Mouse (Mus musculus): ENCODE data around the gene Rbm45. TPM values are rescaled to one million over a fixed set of nuclear protein-coding genes. Genes with fewer than 3 reads are reported as not detected.
A peak's percentile ranks its signal among the peaks of the same experiment; 100 is the strongest.

Rbm45 gene
- polyA plus RNA-seq, 1 experiment from 2014 or later, result 6.3 TPM

- 63% methylated on average over 11 of the region's 11 CpGs for WGBS (ENCODE audit: insufficient replicate concordance)
- no peak overlapping the region for H3K9ac ChIP-seq (replicated peaks)
- H3K4me1 ChIP-seq (ENCODE audit: insufficient read depth), result no peaks in the 10 kb centered on the region
- H3K4me2 ChIP-seq (ENCODE audit: low read depth, low read length), result no peak overlapping the region
- H3K27me3 ChIP-seq (ENCODE audit: insufficient read depth, low read length), result no peaks in the 10 kb centered on the region
- ATAC-seq (no peak), DNase-seq (peak; percentile 8)
- no peak overlapping the region for H3K27ac ChIP-seq (ENCODE audit: low read depth)
- H3K36me3 ChIP-seq (replicated peaks; ENCODE audit: insufficient read depth, low read length), result no peaks in the 10 kb centered on the region
- H3K4me3 ChIP-seq (ENCODE audit: low read depth, low read length), result no peak overlapping the region
- TF ChIP-seq EP300 (IDR thresholded peaks at IDR 0.05; ENCODE audit: low read depth), result no peak
- H3K9me3 ChIP-seq (ENCODE audit: low read length), result no peaks in the 10 kb centered on the region
Measured at GRCm38 (mm10) chr2:76332161-76332805, 37.5 kb upstream of the Rbm45 start.

GRCm38 (mm10) chr2:76334596-76334995 lies 35.2 kb upstream of the Rbm45 start:
- no peak overlapping the region for H3K27ac ChIP-seq (ENCODE audit: low read depth)
- 65% methylated on average over 5 of the region's 5 CpGs for WGBS (ENCODE audit: insufficient replicate concordance)
- ATAC-seq (no peak), DNase-seq (peak; percentile 13)
- no peaks in the 10 kb centered on the region for H3K9me3 ChIP-seq (ENCODE audit: low read length)
- H3K36me3 ChIP-seq (replicated peaks; ENCODE audit: insufficient read depth, low read length), result no peaks in the 10 kb centered on the region
- no peak overlapping the region for H3K9ac ChIP-seq (replicated peaks)
- no peaks in the 10 kb centered on the region for H3K4me1 ChIP-seq (ENCODE audit: insufficient read depth)
- H3K4me2 ChIP-seq (ENCODE audit: low read depth, low read length), result no peak overlapping the region
- H3K4me3 ChIP-seq (ENCODE audit: low read depth, low read length), result no peak overlapping the region
- TF ChIP-seq CTCF (IDR thresholded peaks at IDR 0.05; ENCODE audit: low read depth), result peak; percentile 46
- TF ChIP-seq EP300 (IDR thresholded peaks at IDR 0.05; ENCODE audit: low read depth), result no peak
- peaks cover 10% of the 10 kb centered on the region for H3K27me3 ChIP-seq (ENCODE audit: insufficient read depth, low read length)

- DNase-seq, result peak; percentile 61
- H3K9ac ChIP-seq (replicated peaks), result no peak within 1 kb of the TSS
- 17% methylated on average over 36 of the region's 41 CpGs for WGBS (ENCODE audit: insufficient replicate concordance)
Measured at GRCm38 (mm10) chr2:76338215-76339156, 31.3 kb upstream of the Rbm45 start, which contains the start of gene Pde11a. Pde11a (minus strand) TSS chr2:76338774.

GRCm38 (mm10) chr2:76342146-76342545 lies 27.6 kb upstream of the Rbm45 start:
- 83% methylated on average over 9 of the region's 9 CpGs for WGBS (ENCODE audit: insufficient replicate concordance)
- no peak overlapping the region for H3K4me3 ChIP-seq (ENCODE audit: low read depth, low read length)
- DNase-seq (no peak), ATAC-seq (no peak)
- TF ChIP-seq EP300 (IDR thresholded peaks at IDR 0.05; ENCODE audit: low read depth), result no peak
- no peak for TF ChIP-seq CTCF (IDR thresholded peaks at IDR 0.05; ENCODE audit: low read depth)
- H3K9me3 ChIP-seq (ENCODE audit: low read length), result no peaks in the 10 kb centered on the region
- H3K4me1 ChIP-seq (ENCODE audit: insufficient read depth), result no peaks in the 10 kb centered on the region
- H3K27ac ChIP-seq (ENCODE audit: low read depth), result no peak overlapping the region
- no peak overlapping the region for H3K9ac ChIP-seq (replicated peaks)
- no peak overlapping the region for H3K4me2 ChIP-seq (ENCODE audit: low read depth, low read length)
- H3K27me3 ChIP-seq (ENCODE audit: insufficient read depth, low read length), result peaks cover 10% of the 10 kb centered on the region
- no peaks in the 10 kb centered on the region for H3K36me3 ChIP-seq (replicated peaks; ENCODE audit: insufficient read depth, low read length)

More at GRCm38 (mm10) chr2:76338215-76339156, 31.3 kb upstream of the Rbm45 start, which contains the start of gene Pde11a:
- H3K36me3 ChIP-seq (replicated peaks; ENCODE audit: insufficient read depth, low read length), result no peaks in the 10 kb centered on the region
- ATAC-seq, result peak; percentile 87
- peak within 1 kb of the TSS; percentile 44 for H3K4me3 ChIP-seq (ENCODE audit: low read depth, low read length)
- no peak within 1 kb of the TSS for H3K27ac ChIP-seq (ENCODE audit: low read depth)
- H3K9me3 ChIP-seq (ENCODE audit: low read length), result no peaks in the 10 kb centered on the region
- peaks cover 10% of the 10 kb centered on the region for H3K27me3 ChIP-seq (ENCODE audit: insufficient read depth, low read length)
- H3K4me2 ChIP-seq (ENCODE audit: low read depth, low read length), result peak within 1 kb of the TSS; percentile 65
- H3K4me1 ChIP-seq (ENCODE audit: insufficient read depth), result no peaks in the 10 kb centered on the region
- TF ChIP-seq CTCF (IDR thresholded peaks at IDR 0.05; ENCODE audit: low read depth) (no peak), EP300 (IDR thresholded peaks at IDR 0.05; ENCODE audit: low read depth) (no peak)

- no peak for ATAC-seq
- Histone ChIP-seq H3K27ac (ENCODE audit: low read depth) (no peak overlapping the region), H3K27me3 (ENCODE audit: insufficient read depth, low read length) (no peaks in the 10 kb centered on the region), H3K9me3 (ENCODE audit: low read length) (no peaks in the 10 kb centered on the region), H3K4me2 (ENCODE audit: low read depth, low read length) (no peak overlapping the region), H3K36me3 (replicated peaks; ENCODE audit: insufficient read depth, low read length) (no peaks in the 10 kb centered on the region), H3K4me1 (ENCODE audit: insufficient read depth) (no peaks in the 10 kb centered on the region), H3K9ac (replicated peaks) (no peak overlapping the region), H3K4me3 (ENCODE audit: low read depth, low read length) (no peak overlapping the region)
- TF ChIP-seq EP300 (IDR thresholded peaks at IDR 0.05; ENCODE audit: low read depth), result no peak
- no peak for TF ChIP-seq CTCF (IDR thresholded peaks at IDR 0.05; ENCODE audit: low read depth)
- DNase-seq, result no peak
- 63% methylated on average over 6 of the region's 6 CpGs for WGBS (ENCODE audit: insufficient replicate concordance)
Measured at GRCm38 (mm10) chr2:76347839-76348238, 21.9 kb upstream of the Rbm45 start.

- 84% methylated on average over 11 of the region's 11 CpGs for WGBS (ENCODE audit: insufficient replicate concordance)
- Histone ChIP-seq H3K4me3 (ENCODE audit: low read depth, low read length) (no peak within 1 kb of the TSS), H3K27me3 (ENCODE audit: insufficient read depth, low read length) (no peaks in the 10 kb centered on the region), H3K4me1 (ENCODE audit: insufficient read depth) (no peaks in the 10 kb centered on the region), H3K9me3 (ENCODE audit: low read length) (no peaks in the 10 kb centered on the region), H3K36me3 (replicated peaks; ENCODE audit: insufficient read depth, low read length) (no peaks in the 10 kb centered on the region), H3K4me2 (ENCODE audit: low read depth, low read length) (no peak within 1 kb of the TSS), H3K9ac (replicated peaks) (no peak within 1 kb of the TSS), H3K27ac (ENCODE audit: low read depth) (no peak within 1 kb of the TSS)
- DNase-seq (no peak), ATAC-seq (no peak)
- TF ChIP-seq EP300 (IDR thresholded peaks at IDR 0.05; ENCODE audit: low read depth), result no peak
- TF ChIP-seq CTCF (IDR thresholded peaks at IDR 0.05; ENCODE audit: low read depth), result no peak
Measured at GRCm38 (mm10) chr2:76360226-76360625, 9.6 kb upstream of the Rbm45 start, which contains the start of gene Cyct. Cyct (minus strand) TSS chr2:76360450.
